Mouse (Mus musculus): ENCODE measurements at regions not wholly inside any gene's neighbourhood (a gene's known extent, or its start where the extent isn't known, plus 50 kb on each side); places are given as distances from the start of the nearest gene placed in this dataset.

DNA sequence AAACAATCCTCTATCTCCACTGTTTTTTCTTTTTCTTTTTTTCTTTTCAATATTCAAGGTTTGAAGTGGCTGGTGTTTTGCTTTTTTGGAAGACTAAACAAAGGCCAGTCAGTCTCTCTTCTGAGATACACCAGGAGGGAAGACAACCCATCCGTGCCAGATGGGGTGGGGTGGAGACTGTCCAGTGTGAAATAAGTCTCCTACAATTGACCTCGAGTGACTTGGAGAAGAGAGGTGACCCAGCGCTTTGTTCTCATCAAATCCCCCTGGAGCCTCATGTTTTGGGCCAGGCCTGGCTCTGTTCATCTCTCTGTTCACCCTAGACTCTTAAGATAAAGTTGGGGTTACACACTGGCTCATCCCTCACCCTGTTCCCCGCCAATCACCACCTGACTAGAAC is 169.2 kb upstream of the Tbca start:
- H3K4me3 ChIP-seq (replicated peaks): no peak overlapping the region
- no peaks in the 10 kb centered on the region for H3K4me1 ChIP-seq
- no peak overlapping the region for H3K9ac ChIP-seq
- H3K9me3 ChIP-seq (replicated peaks): no peaks in the 10 kb centered on the region
- ATAC-seq (ENCODE audit: insufficient number of reproducible peaks, low FRiP score, low TSS enrichment, low read depth): no peak
- no peaks in the 10 kb centered on the region for H3K27me3 ChIP-seq
- H3K27ac ChIP-seq (replicated peaks): no peak overlapping the region
- 60% methylated on average over 4 of the region's 4 CpGs for WGBS
- no peaks in the 10 kb centered on the region for H3K36me3 ChIP-seq
- no peak overlapping the region for H3K4me2 ChIP-seq (replicated peaks)

- Histone ChIP-seq H3K36me3 (no peaks in the 10 kb centered on the region), H3K9me3 (replicated peaks) (no peaks in the 10 kb centered on the region), H3K9ac (no peak overlapping the region), H3K4me3 (replicated peaks) (no peak overlapping the region), H3K27me3 (no peaks in the 10 kb centered on the region), H3K4me1 (no peaks in the 10 kb centered on the region), H3K27ac (replicated peaks) (no peak overlapping the region), H3K4me2 (replicated peaks) (no peak overlapping the region)
- WGBS: 62% methylated on average over 1 of the region's 1 CpGs
- ATAC-seq (ENCODE audit: insufficient number of reproducible peaks, low FRiP score, low TSS enrichment, low read depth): no peak
Measured at GRCm38 (mm10) chr13:94630055-94630454, 158.7 kb upstream of the Tbca start.

DNA sequence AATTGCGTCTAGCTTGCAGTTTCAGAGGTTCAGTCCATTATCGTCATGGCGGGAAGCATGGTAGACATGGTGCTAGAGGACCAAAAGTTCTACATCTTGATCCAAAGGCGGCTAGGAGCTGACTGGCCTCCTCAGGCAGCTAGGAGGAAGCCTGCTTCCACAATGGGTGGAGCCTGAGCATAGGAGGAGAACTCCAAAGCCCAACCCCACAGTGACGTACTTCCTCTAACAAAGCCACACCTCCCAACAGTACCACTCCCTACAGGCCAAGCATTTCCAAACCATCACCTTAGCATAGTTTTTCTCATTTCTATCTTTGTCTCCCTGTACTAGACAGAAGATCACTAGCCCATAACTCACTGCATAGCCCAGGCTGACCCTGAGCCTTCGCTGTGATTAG is 158.0 kb upstream of the Tbca start:
- Histone ChIP-seq H3K4me3 (replicated peaks) (no peak overlapping the region), H3K4me1 (no peaks in the 10 kb centered on the region), H3K9ac (no peak overlapping the region), H3K36me3 (no peaks in the 10 kb centered on the region), H3K9me3 (replicated peaks) (no peaks in the 10 kb centered on the region), H3K27me3 (no peaks in the 10 kb centered on the region), H3K4me2 (replicated peaks) (no peak overlapping the region), H3K27ac (replicated peaks) (no peak overlapping the region)
- WGBS: 95% methylated on average over 6 of the region's 6 CpGs
- ATAC-seq (ENCODE audit: insufficient number of reproducible peaks, low FRiP score, low TSS enrichment, low read depth): no peak

GRCm38 (mm10) chr13:94632730-94633129 is 156.0 kb upstream of the Tbca start:
- no peak overlapping the region for H3K4me2 ChIP-seq (replicated peaks)
- no peak overlapping the region for H3K9ac ChIP-seq
- 34% methylated on average over 5 of the region's 5 CpGs for WGBS
- no peak overlapping the region for H3K27ac ChIP-seq (replicated peaks)
- H3K4me3 ChIP-seq (replicated peaks): no peak overlapping the region
- no peaks in the 10 kb centered on the region for H3K27me3 ChIP-seq
- no peaks in the 10 kb centered on the region for H3K4me1 ChIP-seq
- H3K9me3 ChIP-seq (replicated peaks): no peaks in the 10 kb centered on the region
- no peaks in the 10 kb centered on the region for H3K36me3 ChIP-seq
- ATAC-seq (ENCODE audit: insufficient number of reproducible peaks, low FRiP score, low TSS enrichment, low read depth): no peak

DNA sequence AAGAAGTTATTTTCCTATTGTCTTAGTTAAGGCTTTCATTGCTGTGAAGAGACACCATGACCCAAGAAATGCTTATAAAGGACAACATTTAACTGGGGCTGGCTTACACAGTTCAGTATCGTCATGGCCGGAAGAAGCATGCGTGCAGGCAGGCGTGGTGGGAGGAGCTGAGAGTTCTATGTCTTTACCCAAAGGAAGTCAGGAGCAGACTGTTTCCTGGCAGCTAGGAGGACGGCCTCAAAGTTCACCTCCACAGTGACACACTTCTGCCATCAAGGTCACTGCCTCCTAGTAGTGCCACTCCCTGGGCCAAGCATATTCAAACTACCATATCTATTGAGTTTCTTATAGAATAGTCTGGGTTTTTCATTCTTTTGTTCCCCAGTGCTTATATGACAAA is 148.4 kb upstream of the Tbca start:
- H3K4me1 ChIP-seq: no peaks in the 10 kb centered on the region
- 76% methylated on average over 5 of the region's 5 CpGs for WGBS
- no peaks in the 10 kb centered on the region for H3K27me3 ChIP-seq
- no peak for ATAC-seq (ENCODE audit: insufficient number of reproducible peaks, low FRiP score, low TSS enrichment, low read depth)
- no peaks in the 10 kb centered on the region for H3K36me3 ChIP-seq
- no peak overlapping the region for H3K27ac ChIP-seq (replicated peaks)
- H3K4me3 ChIP-seq (replicated peaks): no peak overlapping the region
- H3K9me3 ChIP-seq (replicated peaks): no peaks in the 10 kb centered on the region
- no peak overlapping the region for H3K4me2 ChIP-seq (replicated peaks)
- no peak overlapping the region for H3K9ac ChIP-seq

- H3K9ac ChIP-seq: no peak overlapping the region
- H3K4me3 ChIP-seq (replicated peaks): no peak overlapping the region
- no peaks in the 10 kb centered on the region for H3K9me3 ChIP-seq (replicated peaks)
- H3K36me3 ChIP-seq: no peaks in the 10 kb centered on the region
- H3K4me1 ChIP-seq: no peaks in the 10 kb centered on the region
- no peak overlapping the region for H3K4me2 ChIP-seq (replicated peaks)
- WGBS: 59% methylated on average over 19 of the region's 19 CpGs
- no peak overlapping the region for H3K27ac ChIP-seq (replicated peaks)
- no peaks in the 10 kb centered on the region for H3K27me3 ChIP-seq
- no peak for ATAC-seq (ENCODE audit: insufficient number of reproducible peaks, low FRiP score, low TSS enrichment, low read depth)
Measured at GRCm38 (mm10) chr13:94645241-94646206, 143.2 kb upstream of the Tbca start.

DNA sequence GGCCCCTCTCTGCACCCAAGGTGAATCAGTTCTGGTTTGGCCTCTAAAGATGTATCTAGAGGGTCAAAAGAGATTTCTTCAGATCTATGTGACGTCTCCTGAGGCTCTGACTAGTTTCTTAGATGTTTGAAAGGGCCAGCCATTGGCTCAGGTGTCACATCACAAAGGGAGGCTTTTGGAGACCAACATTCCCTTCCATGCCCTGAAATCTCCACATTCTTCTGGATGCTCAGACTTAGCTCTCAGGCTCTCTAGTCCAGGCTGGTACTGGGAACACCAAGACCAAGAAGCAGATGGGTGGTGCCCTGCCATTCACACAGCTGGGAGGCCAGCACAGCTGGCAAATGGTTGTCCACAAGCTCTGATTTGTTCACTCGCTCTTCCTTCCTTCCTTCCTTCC is 142.4 kb upstream of the Tbca start:
- H3K36me3 ChIP-seq: no peaks in the 10 kb centered on the region
- H3K4me3 ChIP-seq (replicated peaks): no peak overlapping the region
- no peaks in the 10 kb centered on the region for H3K27me3 ChIP-seq
- no peaks in the 10 kb centered on the region for H3K4me1 ChIP-seq
- no peak overlapping the region for H3K9ac ChIP-seq
- no peak for ATAC-seq (ENCODE audit: insufficient number of reproducible peaks, low FRiP score, low TSS enrichment, low read depth)
- no peak overlapping the region for H3K4me2 ChIP-seq (replicated peaks)
- no peaks in the 10 kb centered on the region for H3K9me3 ChIP-seq (replicated peaks)
- H3K27ac ChIP-seq (replicated peaks): no peak overlapping the region
- 70% methylated on average over 2 of the region's 2 CpGs for WGBS

- no peak overlapping the region for H3K4me2 ChIP-seq (replicated peaks)
- no peak overlapping the region for H3K4me3 ChIP-seq (replicated peaks)
- no peak for ATAC-seq (ENCODE audit: insufficient number of reproducible peaks, low FRiP score, low TSS enrichment, low read depth)
- no peaks in the 10 kb centered on the region for H3K9me3 ChIP-seq (replicated peaks)
- no peak overlapping the region for H3K27ac ChIP-seq (replicated peaks)
- H3K9ac ChIP-seq: no peak overlapping the region
- H3K36me3 ChIP-seq: no peaks in the 10 kb centered on the region
- no peaks in the 10 kb centered on the region for H3K4me1 ChIP-seq
- no peaks in the 10 kb centered on the region for H3K27me3 ChIP-seq
- WGBS: 60% methylated on average over 12 of the region's 12 CpGs
Measured at GRCm38 (mm10) chr13:94646781-94647555, 141.7 kb upstream of the Tbca start.

- no peaks in the 10 kb centered on the region for H3K27me3 ChIP-seq
- no peaks in the 10 kb centered on the region for H3K36me3 ChIP-seq
- H3K4me2 ChIP-seq (replicated peaks): no peak overlapping the region
- H3K9me3 ChIP-seq (replicated peaks): no peaks in the 10 kb centered on the region
- H3K27ac ChIP-seq (replicated peaks): no peak overlapping the region
- no peak overlapping the region for H3K9ac ChIP-seq
- no peak overlapping the region for H3K4me3 ChIP-seq (replicated peaks)
- no peaks in the 10 kb centered on the region for H3K4me1 ChIP-seq
- ATAC-seq (ENCODE audit: insufficient number of reproducible peaks, low FRiP score, low TSS enrichment, low read depth): no peak
- 45% methylated on average over 5 of the region's 5 CpGs for WGBS
Measured at GRCm38 (mm10) chr13:94647566-94647965, 141.1 kb upstream of the Tbca start.

DNA sequence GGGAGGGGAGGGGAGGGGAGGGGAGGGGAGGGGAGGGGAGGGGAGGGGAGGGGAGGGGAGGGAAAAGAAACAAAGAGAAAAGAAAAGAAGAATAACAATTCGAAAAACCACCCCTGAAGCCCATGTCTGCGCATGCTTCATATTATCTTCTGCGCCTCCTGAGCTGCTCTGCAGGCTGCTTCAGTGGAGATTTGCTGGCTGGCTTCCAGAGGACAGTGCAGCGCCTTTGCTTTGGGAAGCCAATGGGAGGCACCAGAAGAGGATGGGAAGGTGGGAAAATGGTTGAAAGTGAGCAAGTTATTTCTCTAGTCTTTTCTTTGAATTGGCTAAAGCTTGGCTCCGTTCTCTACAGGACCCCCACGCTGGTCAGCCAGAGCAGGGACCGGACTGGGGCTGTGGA is 137.8 kb upstream of the Tbca start:
- no peak for ATAC-seq (ENCODE audit: insufficient number of reproducible peaks, low FRiP score, low TSS enrichment, low read depth)
- H3K27me3 ChIP-seq: no peaks in the 10 kb centered on the region
- H3K36me3 ChIP-seq: no peaks in the 10 kb centered on the region
- H3K4me2 ChIP-seq (replicated peaks): no peak overlapping the region
- no peak overlapping the region for H3K27ac ChIP-seq (replicated peaks)
- 58% methylated on average over 7 of the region's 7 CpGs for WGBS
- no peaks in the 10 kb centered on the region for H3K9me3 ChIP-seq (replicated peaks)
- no peak overlapping the region for H3K9ac ChIP-seq
- H3K4me3 ChIP-seq (replicated peaks): no peak overlapping the region
- H3K4me1 ChIP-seq: no peaks in the 10 kb centered on the region

- H3K4me3 ChIP-seq (replicated peaks): no peak overlapping the region
- H3K4me2 ChIP-seq (replicated peaks): no peak overlapping the region
- WGBS: 74% methylated on average over 9 of the region's 9 CpGs
- peaks cover 17% of the 10 kb centered on the region; the same call in 1 of the 2 replicates for H3K27me3 ChIP-seq
- H3K36me3 ChIP-seq: no peaks in the 10 kb centered on the region
- no peak overlapping the region for H3K27ac ChIP-seq (replicated peaks)
- H3K9me3 ChIP-seq (replicated peaks): no peaks in the 10 kb centered on the region
- H3K4me1 ChIP-seq: no peaks in the 10 kb centered on the region
- H3K9ac ChIP-seq: no peak overlapping the region
- no peak for ATAC-seq (ENCODE audit: insufficient number of reproducible peaks, low FRiP score, low TSS enrichment, low read depth)
Measured at GRCm38 (mm10) chr13:94667604-94668003, 121.1 kb upstream of the Tbca start.

All from embryonic facial prominence, embryonic 15.5 days (tissue).